Mouse (Mus musculus): ENCODE data around the gene Tfb1m.

Tfb1m gene

GRCm38 (mm10) chr17:3509841-3510240 lies 47.7 kb downstream of the Tfb1m start:
- DNase-seq = peak; percentile 58

GRCm38 (mm10) chr17:3506508-3506907 lies 51.1 kb downstream of the Tfb1m start:
- no peak for DNase-seq

- DNase-seq = no peak
These were observed 51.9 kb downstream of the Tfb1m start for GRCm38 (mm10) chr17:3505711-3506110.

GRCm38 (mm10) chr17:3500936-3501335 lies 56.6 kb downstream of the Tfb1m start:
- no peak for DNase-seq

DNA sequence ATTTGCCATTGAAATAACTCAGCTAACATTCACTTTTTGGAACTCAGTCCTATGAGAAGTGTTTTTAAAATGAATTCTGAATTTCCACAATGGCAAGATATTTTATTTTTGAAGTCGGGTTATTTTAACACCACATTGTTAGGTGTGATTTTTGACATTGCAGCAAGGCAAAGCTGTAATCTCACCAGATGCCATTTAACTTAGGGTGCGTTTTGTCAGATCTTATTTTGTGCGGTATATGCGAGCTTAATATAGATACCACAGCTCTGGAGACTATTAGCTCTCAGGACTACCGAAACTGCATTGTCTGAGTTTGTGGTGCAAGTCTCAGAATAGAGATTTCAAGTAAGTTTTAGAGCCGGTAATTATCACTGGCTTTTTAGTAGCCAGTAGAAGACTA lies 57.5 kb downstream of the Tfb1m start:
- no peak for DNase-seq

GRCm38 (mm10) chr17:3499468-3499867 lies 58.1 kb downstream of the Tfb1m start:
- no peak for DNase-seq

GRCm38 (mm10) chr17:3498580-3498979 lies 59.0 kb downstream of the Tfb1m start:
- DNase-seq = no peak

- DNase-seq = peak; percentile 56
These were observed 59.5 kb downstream of the Tfb1m start for GRCm38 (mm10) chr17:3498086-3498485.

DNA sequence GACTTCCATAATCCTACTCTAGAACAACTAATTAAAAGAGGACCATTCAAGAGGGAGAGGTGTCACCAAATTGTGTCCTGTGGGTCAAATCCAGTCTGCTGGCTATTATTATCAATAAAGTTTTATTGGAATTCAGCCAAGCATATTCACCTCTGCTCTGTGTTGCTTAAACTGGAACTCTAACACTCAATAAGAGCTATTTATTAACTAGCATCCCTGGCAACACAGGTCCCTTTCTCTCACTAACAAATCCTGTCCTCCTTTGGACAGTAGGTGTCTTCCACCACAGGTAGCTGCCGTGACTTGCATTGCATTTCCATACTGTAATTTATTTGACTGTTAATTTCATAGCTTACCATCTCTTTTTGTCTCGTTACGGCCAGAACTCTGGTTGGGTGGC lies 61.5 kb downstream of the Tfb1m start:
- no peak for DNase-seq

GRCm38 (mm10) chr17:3495576-3495975 lies 62.0 kb downstream of the Tfb1m start:
- DNase-seq = no peak

DNA sequence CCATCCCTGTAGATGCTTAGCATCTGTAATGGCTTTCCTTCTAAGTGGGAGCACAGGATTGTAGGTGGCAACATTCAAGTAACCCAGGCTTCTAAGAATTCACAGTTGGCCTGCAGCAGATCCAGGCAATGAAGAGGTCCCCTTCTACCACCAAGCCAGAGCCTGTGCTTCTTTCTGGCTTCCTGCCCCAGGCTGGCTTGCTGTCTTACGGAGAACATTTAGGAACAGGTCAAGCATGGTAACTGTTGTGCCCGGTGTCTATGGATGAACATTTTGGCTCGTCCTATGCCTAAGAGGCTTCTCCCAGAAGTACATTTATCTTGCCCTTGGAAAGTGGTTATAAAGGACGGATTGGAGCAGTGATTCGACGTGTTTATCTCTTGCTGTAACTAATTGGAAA lies 65.9 kb downstream of the Tfb1m start:
- DNase-seq = no peak

GRCm38 (mm10) chr17:3491065-3491464 lies 66.5 kb downstream of the Tfb1m start:
- DNase-seq = no peak

DNA sequence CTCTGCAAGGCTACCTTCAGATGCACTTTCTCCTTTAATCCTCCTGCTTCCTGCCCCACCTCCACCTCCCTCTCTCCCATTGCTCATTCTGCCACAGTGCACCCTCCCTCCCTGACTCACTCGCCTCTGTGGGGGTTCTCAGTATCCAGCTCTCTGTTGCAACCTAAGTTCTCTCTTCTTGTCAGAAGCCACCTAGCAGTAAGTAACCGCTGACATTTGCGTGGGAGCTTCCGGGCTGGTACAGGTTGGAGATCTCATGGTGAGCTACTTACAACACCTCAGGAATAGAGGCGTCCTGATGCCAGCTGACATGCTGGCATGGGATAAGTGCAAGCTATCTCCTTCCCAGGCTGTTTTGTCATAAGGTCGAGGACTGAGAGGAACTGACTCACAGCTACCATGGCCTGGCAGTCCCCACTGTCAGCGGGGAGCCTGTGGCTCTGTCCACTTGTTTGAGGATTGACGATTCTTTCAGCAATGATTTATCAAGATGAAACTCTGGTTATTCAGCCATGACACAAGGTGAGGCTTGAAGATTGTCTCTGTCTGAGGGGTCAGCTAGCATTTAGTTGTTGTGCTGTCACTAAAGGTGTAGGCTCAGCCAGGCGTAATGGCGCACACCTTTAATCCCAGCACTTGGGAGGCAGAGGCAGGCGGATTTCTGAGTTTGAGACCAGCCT lies 67.2 kb downstream of the Tfb1m start:
- DNase-seq = no peak

- DNase-seq = no peak
These were observed 69.6 kb downstream of the Tfb1m start for GRCm38 (mm10) chr17:3487721-3488601.

DNA sequence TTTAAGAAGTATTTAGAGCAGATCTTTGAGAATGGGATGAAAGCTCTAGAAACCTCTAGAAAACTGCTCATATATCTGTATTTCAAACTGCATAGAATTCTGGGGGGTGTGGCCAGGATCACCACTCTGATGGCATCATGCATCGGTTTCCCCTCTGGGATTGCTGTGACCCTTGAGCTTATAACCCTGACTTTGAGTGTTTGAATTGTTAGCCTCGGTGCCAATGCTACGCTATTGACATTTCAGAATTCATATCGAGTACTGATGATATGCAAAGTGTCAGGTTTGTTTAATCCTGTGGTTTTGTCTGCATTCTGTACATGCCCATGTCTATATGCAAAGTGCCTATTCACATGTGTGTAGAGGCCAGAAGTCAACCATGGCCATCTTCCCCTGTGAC lies 70.4 kb downstream of the Tfb1m start:
- no peak for DNase-seq

DNA sequence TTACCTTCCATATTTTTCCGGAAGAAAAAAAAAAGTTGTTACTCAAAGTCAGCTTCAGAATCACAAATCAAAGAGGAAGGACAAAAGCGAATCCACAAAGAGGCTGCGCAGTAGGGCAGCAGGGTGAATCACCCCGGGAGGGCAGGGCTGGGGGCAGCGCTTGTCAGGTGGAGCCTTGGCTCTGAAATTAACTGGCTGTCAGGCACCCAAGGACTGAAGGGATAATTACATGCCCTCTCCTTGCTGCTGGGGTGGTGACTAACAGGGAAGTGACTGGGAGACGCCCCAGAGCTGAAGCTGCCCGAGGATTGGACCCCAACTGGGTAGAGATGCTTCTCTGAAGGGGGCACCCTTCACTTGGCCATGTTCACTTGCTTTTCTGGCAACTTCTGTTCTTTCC lies 71.7 kb downstream of the Tfb1m start:
- DNase-seq = no peak

GRCm38 (mm10) chr17:3483091-3483490 lies 74.5 kb downstream of the Tfb1m start:
- DNase-seq = no peak

GRCm38 (mm10) chr17:3481576-3482575 lies 75.7 kb downstream of the Tfb1m start:
- no peak for DNase-seq

DNA sequence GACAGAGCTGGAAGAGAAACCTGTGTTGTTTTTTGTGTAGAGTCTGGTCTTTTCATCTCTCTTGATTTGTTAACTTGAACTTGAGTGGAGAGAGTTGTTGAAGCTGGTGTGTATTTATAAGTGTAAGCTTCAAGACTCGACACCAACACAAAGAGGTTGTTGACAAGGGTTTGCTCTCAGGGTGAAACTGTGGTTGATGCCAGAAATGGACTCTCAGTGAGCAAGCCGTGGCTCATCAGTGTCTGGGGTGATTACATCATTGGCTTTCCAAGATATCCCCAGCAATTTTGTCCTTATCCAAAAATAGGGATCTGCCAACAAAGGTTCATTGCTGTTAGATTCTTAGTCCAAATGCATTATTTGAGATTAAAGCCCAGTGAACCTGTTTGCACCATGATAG lies 81.0 kb downstream of the Tfb1m start:
- DNase-seq = no peak

DNA sequence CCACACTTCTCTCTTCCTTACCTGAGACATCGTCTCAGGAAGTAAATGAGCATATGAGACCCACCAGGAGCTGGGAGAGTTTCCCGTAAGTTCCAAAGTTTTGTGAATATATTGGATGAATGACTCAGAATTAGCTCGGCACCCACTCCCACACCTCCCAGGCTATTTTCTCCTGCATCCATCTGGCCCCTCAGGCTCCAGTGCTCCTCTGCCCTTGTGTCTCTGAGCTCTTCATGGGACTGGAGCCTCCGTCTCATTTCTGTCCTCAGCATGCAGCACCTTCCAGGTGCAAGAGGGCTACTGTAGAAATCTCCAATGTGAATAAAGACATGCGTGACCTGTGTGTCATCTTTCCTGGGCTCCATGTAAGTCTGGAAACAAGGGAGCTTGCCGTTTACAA lies 85.6 kb downstream of the Tfb1m start:
- no peak for DNase-seq
